Mouse (Mus musculus): Measurements from ENCODE around the gene Sppl2b. TPM values are rescaled to one million over a fixed set of nuclear protein-coding genes. Genes with fewer than 3 reads are reported as not detected.

The Sppl2b gene
- total and polyA plus RNA-seq, 3 experiments, result 52.0 to 65.9 TPM; not detected in 1

DNA sequence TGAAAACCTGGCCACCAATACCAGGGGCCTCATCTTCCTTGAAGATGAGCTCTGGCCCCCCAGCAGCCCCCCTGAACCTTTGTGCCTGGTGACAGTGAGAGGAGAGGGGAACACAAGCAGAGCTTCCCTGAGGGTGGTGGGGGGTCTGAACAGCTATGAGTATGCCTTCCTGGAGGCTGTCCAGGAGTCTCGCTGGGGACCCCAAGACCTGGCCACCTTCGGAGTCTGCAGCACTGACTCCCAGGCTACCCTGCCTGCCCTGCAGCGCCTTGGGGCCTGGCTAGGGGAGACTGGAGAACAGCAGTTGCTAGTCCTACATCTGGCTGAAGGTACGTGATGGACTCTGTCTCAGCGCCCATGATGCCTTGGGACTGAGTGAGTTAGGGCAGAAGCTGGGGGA lies 49.8 kb upstream of the Sppl2b start:
- Histone ChIP-seq H3K27ac (ENCODE audit: control insufficient read depth, low read depth, low read length) (no peak overlapping the region), H3K36me3 (ENCODE audit: control insufficient read depth in 1 of 2, insufficient read depth in 2 of 2, low read length in 2 of 2) (no peaks in the 10 kb centered on the region)
- TF ChIP-seq POLR2A (IDR thresholded peaks at IDR 0.05; ENCODE audit: control insufficient read depth in 1 of 2, insufficient read depth in 1 of 2, low read depth in 1 of 2, low read length in 2 of 2, poor library complexity in 1 of 2) (no peak), TCF12 (IDR thresholded peaks at IDR 0.05; ENCODE audit: low read depth, low read length) (no peak), CHD2 (IDR thresholded peaks at IDR 0.05; ENCODE audit: low read length) (no peak), MYC (IDR thresholded peaks at IDR 0.05; ENCODE audit: low read depth, low read length) (no peak), ZNF384 (IDR thresholded peaks at IDR 0.05; ENCODE audit: low read depth, low read length) (no peak), MXI1 (IDR thresholded peaks at IDR 0.05; ENCODE audit: low read depth, low read length) (no peak), TAL1 (IDR thresholded peaks at IDR 0.05; ENCODE audit: low read length) (no peak), ZMIZ1 (IDR thresholded peaks at IDR 0.05; ENCODE audit: low read depth, low read length) (no peak), NRF1 (IDR thresholded peaks at IDR 0.05; ENCODE audit: insufficient read depth, low read depth, low read length, poor library complexity, severe bottlenecking) (no peak), POLR2AphosphoS2 (IDR thresholded peaks at IDR 0.05; ENCODE audit: low read length) (no peak; the same call in 1 of the 2 replicates), POLR2AphosphoS5 (IDR thresholded peaks at IDR 0.05; ENCODE audit: borderline replicate concordance, low read depth, low read length) (no peak), BHLHE40 (IDR thresholded peaks at IDR 0.05; ENCODE audit: borderline replicate concordance, low read depth, low read length) (no peak), ZC3H11A (IDR thresholded peaks at IDR 0.05; ENCODE audit: low read depth, low read length) (no peak), ZKSCAN1 (IDR thresholded peaks at IDR 0.05; ENCODE audit: low read depth, low read length) (no peak), ETS1 (IDR thresholded peaks at IDR 0.05; ENCODE audit: low read depth, low read length) (no peak), MAFK (IDR thresholded peaks at IDR 0.05; ENCODE audit: borderline replicate concordance, low read depth, low read length) (no peak)

DNA sequence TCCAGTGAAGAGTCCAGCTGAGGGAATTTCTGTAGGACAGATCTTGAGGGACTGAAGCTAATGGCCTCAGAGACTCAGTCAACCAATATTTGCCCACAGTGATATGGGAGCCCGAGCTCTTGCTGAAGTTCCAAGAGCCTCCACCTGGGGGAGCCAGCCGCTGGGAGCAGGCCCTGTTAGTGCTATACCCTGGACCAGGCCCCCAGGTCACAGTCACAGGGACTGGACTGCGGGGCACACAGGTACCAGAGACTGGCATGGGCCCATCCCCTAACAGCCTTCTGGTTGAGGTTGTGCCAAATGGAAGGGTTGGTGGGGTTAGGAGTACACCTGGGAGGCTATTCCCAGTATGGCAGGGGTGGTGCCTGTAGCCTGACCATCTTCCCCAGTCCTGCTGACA lies 49.1 kb upstream of the Sppl2b start:
- peaks cover 7% of the 10 kb centered on the region for H3K79me2 ChIP-seq (ENCODE audit: control insufficient read depth, insufficient read depth, low read length, poor library complexity)
- H3K27me3 ChIP-seq (ENCODE audit: control insufficient read depth in 1 of 2, insufficient read depth in 2 of 2, low read length in 2 of 2), result no peaks in the 10 kb centered on the region
- no peak overlapping the region for H3K9ac ChIP-seq (ENCODE audit: control insufficient read depth, low read depth, low read length, poor library complexity, severe bottlenecking)
- H3K4me1 ChIP-seq (ENCODE audit: control insufficient read depth in 1 of 2, insufficient read depth in 2 of 2, low read length in 2 of 2), result 0 out of 4 replicates have a peak, but pooled peaks cover 0 to 5% of the 10 kb centered on the region in 2 experiments
- DNase-seq (ENCODE audit: low read depth, low spot score), result peak; percentile 81
- no peaks in the 10 kb centered on the region for H3K36me3 ChIP-seq (ENCODE audit: control insufficient read depth in 1 of 2, insufficient read depth in 2 of 2, low read length in 2 of 2)
- H3K9me3 ChIP-seq (replicated peaks; ENCODE audit: insufficient read depth, low read length), result no peaks in the 10 kb centered on the region
- no peak overlapping the region for H3K27ac ChIP-seq (ENCODE audit: control insufficient read depth, low read depth, low read length)
- H3K4me3 ChIP-seq (ENCODE audit: control insufficient read depth in 1 of 2, insufficient read depth in 1 of 2, low read depth in 2 of 2, low read length in 2 of 2), result no peak overlapping the region
- TF ChIP-seq SIN3A (IDR thresholded peaks at IDR 0.05; ENCODE audit: low read length), result peak; percentile 48
- TF ChIP-seq CHD1 (IDR thresholded peaks at IDR 0.05; ENCODE audit: low read depth, low read length), result no peak
- TF ChIP-seq POLR2A (IDR thresholded peaks at IDR 0.05; ENCODE audit: control insufficient read depth in 1 of 2, insufficient read depth in 1 of 2, low read depth in 1 of 2, low read length in 2 of 2, poor library complexity in 1 of 2), result no peak; a peak in 1 of 4 replicates
- no peak for TF ChIP-seq MEF2A (IDR thresholded peaks at IDR 0.05; ENCODE audit: extremely low read depth, insufficient replicate concordance, low read depth, low read length, poor library complexity, severe bottlenecking)
- TF ChIP-seq UBTF (IDR thresholded peaks at IDR 0.05; ENCODE audit: borderline replicate concordance, insufficient read depth, low read depth, low read length), result no peak
- TF ChIP-seq MAFK (IDR thresholded peaks at IDR 0.05; ENCODE audit: borderline replicate concordance, low read depth, low read length), result no peak
- peak; percentile 78 for TF ChIP-seq SMC3 (IDR thresholded peaks at IDR 0.05; ENCODE audit: low read depth, low read length)
- TF ChIP-seq CHD2 (IDR thresholded peaks at IDR 0.05; ENCODE audit: low read length), result no peak
- TF ChIP-seq EP300 (IDR thresholded peaks at IDR 0.05; ENCODE audit: low read depth in 1 of 2, low read length in 2 of 2), result no peak
- no peak for TF ChIP-seq ZKSCAN1 (IDR thresholded peaks at IDR 0.05; ENCODE audit: low read depth, low read length)
- TF ChIP-seq JUND (IDR thresholded peaks at IDR 0.05; ENCODE audit: low read depth, low read length), result 0 out of 2 replicates have a peak, but pooled peaks have one; percentile 41
- no peak for TF ChIP-seq TAL1 (IDR thresholded peaks at IDR 0.05; ENCODE audit: low read length)
- no peak for TF ChIP-seq MYB (IDR thresholded peaks at IDR 0.05; ENCODE audit: low read depth, low read length)
- TF ChIP-seq ZNF384 (IDR thresholded peaks at IDR 0.05; ENCODE audit: low read depth, low read length), result no peak
- peak; percentile 74 to 87 (median 83) for TF ChIP-seq CTCF (IDR thresholded peaks at IDR 0.05 in 2 of 3, conservative IDR thresholded peaks at IDR 0.05 in 1 of 3; ENCODE audit: control insufficient read depth in 1 of 3, insufficient read depth in 1 of 3, low read depth in 2 of 3, low read length in 3 of 3, poor library complexity in 1 of 3, severe bottlenecking in 1 of 3)
- TF ChIP-seq TBP (IDR thresholded peaks at IDR 0.05; ENCODE audit: low read depth, low read length), result no peak
- no peak for TF ChIP-seq MXI1 (IDR thresholded peaks at IDR 0.05; ENCODE audit: low read depth, low read length)
- no peak for TF ChIP-seq NELFE (IDR thresholded peaks at IDR 0.05; ENCODE audit: low read depth, low read length)
- TF ChIP-seq E2F4 (IDR thresholded peaks at IDR 0.05; ENCODE audit: borderline replicate concordance, low read depth, low read length), result no peak
- TF ChIP-seq NRF1 (IDR thresholded peaks at IDR 0.05; ENCODE audit: insufficient read depth, low read depth, low read length, poor library complexity, severe bottlenecking), result 0 out of 2 replicates have a peak, but pooled peaks have one; percentile 10
- TF ChIP-seq POLR2AphosphoS2 (IDR thresholded peaks at IDR 0.05; ENCODE audit: low read length), result no peak
- TF ChIP-seq RAD21 (IDR thresholded peaks at IDR 0.05; ENCODE audit: low read depth, low read length), result peak; percentile 71
- TF ChIP-seq ETS1 (IDR thresholded peaks at IDR 0.05; ENCODE audit: low read depth, low read length), result no peak
- no peak for TF ChIP-seq MAX (IDR thresholded peaks at IDR 0.05; ENCODE audit: low read length)

More for the DNA sequence above, 49.8 kb upstream of the Sppl2b start:
- peaks cover 0 to 7% of the 10 kb centered on the region in 2 experiments; a peak in 1 of 4 replicates for H3K4me1 ChIP-seq (ENCODE audit: control insufficient read depth in 1 of 2, insufficient read depth in 2 of 2, low read length in 2 of 2)
- no peaks in the 10 kb centered on the region for H3K27me3 ChIP-seq (ENCODE audit: control insufficient read depth in 1 of 2, insufficient read depth in 2 of 2, low read length in 2 of 2)
- H3K9me3 ChIP-seq (replicated peaks; ENCODE audit: insufficient read depth, low read length), result no peaks in the 10 kb centered on the region
- no peak overlapping the region for H3K9ac ChIP-seq (ENCODE audit: control insufficient read depth, low read depth, low read length, poor library complexity, severe bottlenecking)
- no peak for DNase-seq (ENCODE audit: low read depth, low spot score)
- peaks cover 12% of the 10 kb centered on the region for H3K79me2 ChIP-seq (ENCODE audit: control insufficient read depth, insufficient read depth, low read length, poor library complexity)
- H3K4me3 ChIP-seq (ENCODE audit: control insufficient read depth in 1 of 2, insufficient read depth in 1 of 2, low read depth in 2 of 2, low read length in 2 of 2), result no peak overlapping the region

All from MEL (cell line).